Mouse (Mus musculus): ENCODE results near the gene Zfp771. TPM values are rescaled to one million over a fixed set of nuclear protein-coding genes. Genes with fewer than 3 reads are reported as not detected.

The Zfp771 gene
- 47.0 and 163 TPM in 2 replicates for polyA plus RNA-seq (2012; rRNA removed; ENCODE audit: low replicate concordance)

GRCm38 (mm10) chr7:127243870-127244657, at the start of gene Zfp771:
Gene Zfp771 (plus strand): TSS chr7:127244274.

GRCm38 (mm10) chr7:127195544-127196295, 48.4 kb upstream of the Zfp771 start, which contains the start of gene Cd2bp2:
Gene Cd2bp2 (minus strand): TSS chr7:127196050.

GRCm38 (mm10) chr7:127208295-127208552, 35.9 kb upstream of the Zfp771 start, which contains the start of gene Tbc1d10b:
Gene Tbc1d10b (minus strand): TSS chr7:127208468.

GRCm38 (mm10) chr7:127208553-127209438, 35.3 kb upstream of the Zfp771 start, which contains the start of gene Mylpf:
Gene Mylpf (plus strand): TSS chr7:127208890.

GRCm38 (mm10) chr7:127232622-127233367, 11.3 kb upstream of the Zfp771 start, which contains the start of the genes Zfp553 and Sept1:
Gene Zfp553 (plus strand): TSS chr7:127233061.
Gene Sept1 (minus strand): TSS chr7:127233130.

GRCm38 (mm10) chr7:127260309-127261111, 16.4 kb downstream of the Zfp771 start, which contains the start of gene Dctpp1:
Gene Dctpp1 (minus strand): TSS chr7:127260709.

GRCm38 (mm10) chr7:127273925-127274789, 30.1 kb downstream of the Zfp771 start, which contains the start of gene Sephs2:
Gene Sephs2 (minus strand): TSS chr7:127274055.

GRCm38 (mm10) chr7:127296098-127296497, 52.0 kb downstream of the Zfp771 start, which contains the start of gene Itgal:
Gene Itgal (plus strand): TSS chr7:127296260.

Other genes with a start within 250 kb of the Zfp771 start
- gene Mvp, start 229.7 kb upstream of the Zfp771 start, polyA plus RNA-seq (2012; rRNA removed; ENCODE audit: low replicate concordance) = 90.2 and 123 TPM in 2 replicates
- gene Pagr1b, start 227.8 kb upstream of the Zfp771 start, polyA plus RNA-seq (2012; rRNA removed; ENCODE audit: low replicate concordance) = 2.4 and 3.3 TPM in 2 replicates
- 0.93 and 1.2 TPM in 2 replicates for gene Pagr1a, start 226.9 kb upstream of the Zfp771 start, polyA plus RNA-seq (2012; rRNA removed; ENCODE audit: low replicate concordance)
- 26.4 and 46.4 TPM in 2 replicates for gene Gm42742, start 223.2 kb upstream of the Zfp771 start, polyA plus RNA-seq (2012; rRNA removed; ENCODE audit: low replicate concordance)
- gene Prrt2, start 223.1 kb upstream of the Zfp771 start, polyA plus RNA-seq (2012; rRNA removed; ENCODE audit: low replicate concordance) = 22.2 and 31.3 TPM in 2 replicates
- gene Maz, start 217.2 kb upstream of the Zfp771 start, polyA plus RNA-seq (2012; rRNA removed; ENCODE audit: low replicate concordance) = 126 and 431 TPM in 2 replicates
- gene Kif22, start 201.8 kb upstream of the Zfp771 start, polyA plus RNA-seq (2012; rRNA removed; ENCODE audit: low replicate concordance) = 1.8 and 2.1 TPM in 2 replicates
- 0.34 TPM in 1 of 2 replicates, not detected in the other for gene Zg16, start 156.9 kb upstream of the Zfp771 start, polyA plus RNA-seq (2012; rRNA removed; ENCODE audit: low replicate concordance)
- 52.3 and 188 TPM in 2 replicates for gene AI467606, start 152.9 kb upstream of the Zfp771 start, polyA plus RNA-seq (2012; rRNA removed; ENCODE audit: low replicate concordance)
- gene Qprt, start 122.0 kb upstream of the Zfp771 start, polyA plus RNA-seq (2012; rRNA removed; ENCODE audit: low replicate concordance) = 7.9 and 9.5 TPM in 2 replicates
- 27.8 and 37.7 TPM in 2 replicates for gene Spn, start 106.5 kb upstream of the Zfp771 start, polyA plus RNA-seq (2012; rRNA removed; ENCODE audit: low replicate concordance)
- 20.9 and 26.3 TPM in 2 replicates for gene Cd2bp2, start 48.2 kb upstream of the Zfp771 start, polyA plus RNA-seq (2012; rRNA removed; ENCODE audit: low replicate concordance)
- gene Tbc1d10b, start 35.8 kb upstream of the Zfp771 start, polyA plus RNA-seq (2012; rRNA removed; ENCODE audit: low replicate concordance) = 33.9 and 43.0 TPM in 2 replicates
- gene Mylpf, start 35.4 kb upstream of the Zfp771 start, polyA plus RNA-seq (2012; rRNA removed; ENCODE audit: low replicate concordance) = 1.2 and 1,692 TPM in 2 replicates
- gene Zfp553, start 11.2 kb upstream of the Zfp771 start, polyA plus RNA-seq (2012; rRNA removed; ENCODE audit: low replicate concordance) = 9.6 and 16.8 TPM in 2 replicates
- gene Sept1, start 11.1 kb upstream of the Zfp771 start, polyA plus RNA-seq (2012; rRNA removed; ENCODE audit: low replicate concordance) = 75.4 and 186 TPM in 2 replicates
- 48.0 and 48.7 TPM in 2 replicates for gene Dctpp1, start 16.4 kb downstream of the Zfp771 start, polyA plus RNA-seq (2012; rRNA removed; ENCODE audit: low replicate concordance)
- 26.2 and 37.4 TPM in 2 replicates for gene Sephs2, start 29.8 kb downstream of the Zfp771 start, polyA plus RNA-seq (2012; rRNA removed; ENCODE audit: low replicate concordance)
- 50.2 and 53.8 TPM in 2 replicates for gene Itgal, start 52.0 kb downstream of the Zfp771 start, polyA plus RNA-seq (2012; rRNA removed; ENCODE audit: low replicate concordance)
- gene Zfp768, start 101.3 kb downstream of the Zfp771 start, polyA plus RNA-seq (2012; rRNA removed; ENCODE audit: low replicate concordance) = 28.7 and 45.9 TPM in 2 replicates
- gene Zfp747, start 131.8 kb downstream of the Zfp771 start, polyA plus RNA-seq (2012; rRNA removed; ENCODE audit: low replicate concordance) = 7.4 and 8.2 TPM in 2 replicates
- 4.1 TPM in 2 replicates for gene 9130019O22Rik, start 142.9 kb downstream of the Zfp771 start, polyA plus RNA-seq (2012; rRNA removed; ENCODE audit: low replicate concordance)
- gene E430018J23Rik, start 149.4 kb downstream of the Zfp771 start, polyA plus RNA-seq (2012; rRNA removed; ENCODE audit: low replicate concordance) = 5.7 and 7.7 TPM in 2 replicates
- 6.5 and 8.7 TPM in 2 replicates for gene Zfp764, start 162.5 kb downstream of the Zfp771 start, polyA plus RNA-seq (2012; rRNA removed; ENCODE audit: low replicate concordance)
- gene Zfp688, start 177.8 kb downstream of the Zfp771 start, polyA plus RNA-seq (2012; rRNA removed; ENCODE audit: low replicate concordance) = 16.2 and 30.6 TPM in 2 replicates
- 4.8 and 7.4 TPM in 2 replicates for gene Zfp689, start 204.9 kb downstream of the Zfp771 start, polyA plus RNA-seq (2012; rRNA removed; ENCODE audit: low replicate concordance)
- 89.9 and 116 TPM in 2 replicates for gene Prr14, start 215.3 kb downstream of the Zfp771 start, polyA plus RNA-seq (2012; rRNA removed; ENCODE audit: low replicate concordance)
- gene Fbrs, start 234.9 kb downstream of the Zfp771 start, polyA plus RNA-seq (2012; rRNA removed; ENCODE audit: low replicate concordance) = 23.0 and 53.9 TPM in 2 replicates

All from mammary gland, adult 2 months (tissue).